Mouse (Mus musculus): ENCODE results near the gene Pms2.

GRCm38 (mm10) chr5:143924781-143925452, 15.2 kb downstream of the Pms2 start:
- TF ChIP-seq CTCF (IDR thresholded peaks at IDR 0.05; ENCODE audit: control insufficient read depth, insufficient read depth, low read length) (no peak), POLR2A (IDR thresholded peaks at IDR 0.05; ENCODE audit: borderline replicate concordance, control insufficient read depth, low read depth, low read length) (no peak)

Data from bone marrow, adult 2 months (tissue).